Mouse (Mus musculus): ENCODE measurements at regions not wholly inside any gene's neighbourhood (a gene's known extent, or its start where the extent isn't known, plus 50 kb on each side); places are given as distances from the start of the nearest gene placed in this dataset.
"Not testable (repeated sequence)": the region's sequence is repeated elsewhere in the genome, so short reads cannot be mapped to it uniquely, and the experiment has no call there.

DNA sequence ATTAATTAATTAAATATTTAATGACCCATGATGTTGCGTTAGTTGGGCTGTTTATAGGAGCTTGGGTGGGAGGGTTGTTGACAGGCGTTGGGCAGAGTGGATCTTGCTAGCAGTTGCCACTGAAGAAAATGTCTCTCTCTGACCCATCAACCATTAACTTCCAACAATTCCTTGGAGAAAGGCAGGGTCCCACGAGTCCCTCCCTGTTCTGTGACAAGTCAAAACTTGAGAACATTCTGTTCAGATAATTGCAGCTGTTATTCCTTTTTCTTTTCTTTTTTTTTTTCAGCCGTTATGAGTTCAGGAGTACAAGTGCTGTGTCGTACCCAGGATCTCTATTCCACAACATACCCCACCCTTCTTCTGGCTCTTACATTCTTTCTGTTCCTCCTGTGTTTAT is 59.8 kb upstream of the Tnfrsf21 start:
- DNase-seq (ENCODE audit: low read depth): no peak

GRCm38 (mm10) chr17:42954722-42955121 is 61.6 kb upstream of the Tnfrsf21 start:
- no peak for DNase-seq (ENCODE audit: low read depth)

GRCm38 (mm10) chr17:42944453-42944852 is 68.0 kb upstream of the Cd2ap start:
- DNase-seq (ENCODE audit: low read depth): no peak

- DNase-seq (ENCODE audit: low read depth): peak; percentile 75
These were observed 66.8 kb upstream of the Cd2ap start for GRCm38 (mm10) chr17:42943272-42943696.

GRCm38 (mm10) chr17:42939476-42939875 is 63.0 kb upstream of the Cd2ap start:
- no peak for DNase-seq (ENCODE audit: low read depth)

- peak; percentile 19 for DNase-seq (ENCODE audit: low read depth)
These were observed 62.1 kb upstream of the Cd2ap start for GRCm38 (mm10) chr17:42938579-42938978.

DNA sequence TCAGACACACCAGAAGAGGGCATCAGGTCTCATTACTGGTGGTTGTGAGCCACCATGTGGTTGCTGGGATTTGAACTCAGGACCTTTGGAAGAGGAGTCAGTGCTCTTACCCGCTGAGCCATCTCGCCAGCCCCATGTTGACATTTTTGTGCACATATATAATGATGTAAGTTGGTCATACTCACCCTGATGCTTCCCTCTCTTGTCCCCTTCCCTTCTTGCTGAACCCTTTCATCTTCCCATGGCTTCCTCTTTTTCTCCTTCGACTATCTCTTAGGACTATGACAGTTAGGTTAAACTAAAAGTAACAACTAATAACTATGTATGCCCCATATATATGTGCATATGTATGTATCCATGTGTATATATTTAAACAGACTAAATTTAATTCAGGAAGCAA is 61.0 kb upstream of the Cd2ap start:
- DNase-seq (ENCODE audit: low read depth): not testable (repeated sequence)

GRCm38 (mm10) chr17:42934068-42934467 is 57.6 kb upstream of the Cd2ap start:
- no peak for DNase-seq (ENCODE audit: low read depth)

DNA sequence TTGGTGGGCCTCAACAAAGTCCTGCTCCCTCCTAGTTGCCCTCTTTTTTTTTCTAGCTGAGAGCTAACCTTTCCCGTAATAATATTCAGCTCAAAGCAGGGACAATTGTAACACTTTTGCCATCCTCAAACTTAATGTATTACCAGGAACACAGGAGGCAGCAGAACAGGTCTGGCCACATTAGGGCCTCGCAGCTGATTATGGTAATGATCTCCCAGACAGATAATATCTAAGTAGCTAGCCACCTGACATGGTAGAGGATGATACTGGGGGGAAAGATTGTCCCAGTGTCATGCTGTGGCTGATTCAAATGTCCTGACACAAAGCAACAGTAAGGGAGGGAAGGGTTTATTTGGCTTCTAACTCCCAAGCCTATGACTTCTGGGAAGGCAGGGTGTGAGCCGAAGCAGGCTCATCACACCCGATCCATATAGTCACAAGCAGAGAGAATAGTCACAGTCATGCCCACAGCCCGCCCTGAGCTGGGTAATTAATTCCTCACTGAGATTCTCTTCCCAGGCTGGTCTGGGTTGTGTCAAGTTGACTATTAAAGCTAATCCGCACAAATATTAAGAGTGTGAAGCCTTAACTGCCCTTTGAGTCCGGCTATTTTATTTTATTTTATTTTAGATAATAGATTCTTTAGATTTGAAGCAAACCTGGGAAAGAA is 57.0 kb upstream of the Cd2ap start:
- no peak for DNase-seq (ENCODE audit: low read depth)

GRCm38 (mm10) chr17:42927320-42927719 is 50.9 kb upstream of the Cd2ap start:
- no peak for DNase-seq (ENCODE audit: low read depth)
